Mouse (Mus musculus) spleen, adult 2 months (tissue): ENCODE measurements at regions not wholly inside any gene's neighbourhood (a gene's known extent, or its start where the extent isn't known, plus 50 kb on each side); places are given as distances from the start of the nearest gene placed in this dataset.

Source experiments
- CTCF ChIP-seq: fragments of 200-500 bp; IDR thresholded peaks from 2 replicates; pipeline ENCODE4 v1.5.1; 2011; ENCODE audit warnings: mild to moderate bottlenecking, inconsistent platforms; ENCODE audit not compliant: insufficient read depth, insufficient read length, insufficient replicate concordance; ENCODE audit errors: extremely low read depth
- POLR2A ChIP-seq: fragments of 200-500 bp; IDR thresholded peaks from 2 replicates; pipeline ENCODE4 v1.6.1; 2011; ENCODE audit warnings: low read depth, low read length, inconsistent platforms

DNA sequence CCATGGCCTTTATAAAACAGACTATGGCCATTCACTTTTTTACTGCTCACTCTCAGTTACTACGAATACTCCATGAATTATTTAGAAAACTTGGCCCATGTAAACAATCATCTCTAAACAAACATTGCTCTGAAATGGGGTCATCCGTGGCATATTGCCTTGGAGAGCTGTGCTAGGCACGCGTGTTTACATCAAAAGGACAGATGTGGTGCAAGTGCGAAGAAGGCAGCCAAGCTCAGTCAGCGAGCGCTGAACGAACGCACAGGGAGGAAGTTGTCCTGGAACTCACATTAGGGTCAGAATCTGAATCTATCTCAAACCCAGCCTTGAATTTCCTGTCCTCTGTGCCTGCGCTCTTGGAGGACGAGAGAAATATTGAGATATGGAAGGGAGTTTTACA is 402.3 kb downstream of the Rapgef2 start:
- TF ChIP-seq CTCF (no peak), POLR2A (no peak)
